Comparison of ENCODE assay signal across 20 mouse cellular contexts in the genomic region with DNA sequence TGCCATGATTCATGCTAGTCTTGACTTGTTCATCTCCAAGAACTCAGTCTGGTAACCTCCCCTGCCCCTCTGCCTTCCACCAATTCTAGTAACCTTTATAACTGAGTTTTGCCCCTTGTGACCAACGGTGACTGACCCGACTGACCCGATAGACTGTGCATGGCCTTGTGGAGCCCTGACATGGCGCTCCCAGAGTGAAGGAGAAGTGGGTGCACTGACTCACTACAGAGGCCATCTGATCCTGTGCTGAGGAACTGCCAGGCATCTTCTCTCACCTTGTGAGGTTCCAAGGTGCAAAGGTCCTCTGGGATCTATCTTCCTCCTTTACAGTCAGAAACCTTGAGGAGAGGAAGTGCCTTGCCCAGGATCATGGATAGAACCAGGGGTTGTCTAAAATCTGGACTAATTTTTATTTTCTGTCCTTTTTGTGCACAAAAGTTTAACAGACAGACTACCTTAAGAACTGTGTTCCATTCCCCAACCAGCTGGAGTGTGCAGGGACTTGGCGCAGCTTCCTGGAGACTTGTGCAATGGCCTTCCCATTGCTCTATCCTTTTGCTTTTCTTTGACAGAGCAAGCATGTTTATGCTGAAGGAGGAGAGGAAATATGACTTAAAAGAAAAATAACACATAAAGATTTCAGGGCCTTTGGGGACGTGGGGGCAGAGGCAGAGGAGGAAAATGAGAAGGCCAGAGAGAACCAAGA. TPM values are rescaled to one million over a fixed set of nuclear protein-coding genes. Genes with fewer than 3 reads are reported as not detected.
DNase-seq lines count a peak whose midpoint lies in the region; ATAC-seq lines count a peak whose summit lies in the region.
"Had no signal": no experiment of that assay in that cellular context is flagged by ENCODE, and none has a peak within 500 bp of the region (broad histone marks: within the 10 kb centered on the region; RNA-seq: fewer than 3 reads in every experiment).

No protein-coding gene starts in this region.

- 0 out of 2 replicates have a peak, but pooled peaks cover 2% of the 10 kb centered on the region for H3K36me3 ChIP-seq in lung, embryonic 16.5 days (ENCODE audit: control insufficient read depth, insufficient read depth, low read length)
- H3K36me3 ChIP-seq in midbrain, embryonic 11.5 days (ENCODE audit: control insufficient read depth, insufficient read depth, low read length), result no peaks in the 10 kb centered on the region
- no peaks in the 10 kb centered on the region for H3K36me3 ChIP-seq in midbrain, embryonic 14.5 days (ENCODE audit: control insufficient read depth, insufficient read depth, low read length)
- H3K36me3 ChIP-seq: embryonic facial prominence, embryonic 12.5 days had no signal

- intact Hi-C loops in left cerebral cortex, postnatal 4 days (cut with DNase I), result no loop called here

- H3K9ac ChIP-seq in lung, embryonic 16.5 days (ENCODE audit: low read length), result no peak overlapping the region
- H3K9ac ChIP-seq in midbrain, embryonic 11.5 days (ENCODE audit: low read length), result no peak overlapping the region
- no peak overlapping the region for H3K9ac ChIP-seq in midbrain, embryonic 14.5 days (replicated peaks; ENCODE audit: low read length)
- H3K9ac ChIP-seq: embryonic facial prominence, embryonic 12.5 days; embryonic facial prominence, embryonic 15.5 days; forebrain, postnatal 0 days; heart, embryonic 13.5 days; hindbrain, embryonic 14.5 days had no signal

- H3K4me1 ChIP-seq in lung, embryonic 16.5 days (replicated peaks; ENCODE audit: control insufficient read depth, insufficient read depth, low read length), result no peaks in the 10 kb centered on the region; the same call in 1 of the 2 replicates
- no peaks in the 10 kb centered on the region for H3K4me1 ChIP-seq in midbrain, embryonic 11.5 days (ENCODE audit: control insufficient read depth, insufficient read depth, low read length)
- no peaks in the 10 kb centered on the region for H3K4me1 ChIP-seq in midbrain, embryonic 14.5 days (ENCODE audit: control insufficient read depth, insufficient read depth, low read length)
- H3K4me1 ChIP-seq: embryonic facial prominence, embryonic 12.5 days; embryonic facial prominence, embryonic 15.5 days; heart, embryonic 10.5 days had no signal

- WGBS in lung, embryonic 16.5 days, result 88% methylated on average over 6 of the region's 6 CpGs
- 95% methylated on average over 6 of the region's 6 CpGs for WGBS in midbrain, embryonic 11.5 days
- WGBS in midbrain, embryonic 14.5 days, result 96% methylated on average over 6 of the region's 6 CpGs

- peak; percentile 49; the same call in 1 of the 2 replicates for ATAC-seq in lung, embryonic 16.5 days (ENCODE audit: low read depth)
- no peak for ATAC-seq in midbrain, embryonic 11.5 days (ENCODE audit: low FRiP score)
- no peak for ATAC-seq in midbrain, embryonic 14.5 days (ENCODE audit: low FRiP score, low TSS enrichment)
- ATAC-seq: forebrain, embryonic 14.5 days; forebrain, postnatal 0 days had no signal

- no peak overlapping the region for H3K4me3 ChIP-seq in lung, embryonic 16.5 days (ENCODE audit: low read length)
- H3K4me3 ChIP-seq in midbrain, embryonic 11.5 days (ENCODE audit: low read depth, low read length), result no peak overlapping the region
- no peak overlapping the region for H3K4me3 ChIP-seq in midbrain, embryonic 14.5 days (replicated peaks; ENCODE audit: low read depth, low read length)
- H3K4me3 ChIP-seq: embryonic facial prominence, embryonic 12.5 days; embryonic facial prominence, embryonic 15.5 days; gastrocnemius, adult 2 months; heart, adult 2 months; heart, embryonic 10.5 days; heart, embryonic 13.5 days had no signal

- peaks cover 2% of the 10 kb centered on the region; the same call in 1 of the 2 replicates for H3K9me3 ChIP-seq in lung, embryonic 16.5 days (ENCODE audit: control insufficient read depth, low read length)
- no peaks in the 10 kb centered on the region for H3K9me3 ChIP-seq in midbrain, embryonic 11.5 days (ENCODE audit: control insufficient read depth, low read length)
- 0 out of 2 replicates have a peak, but pooled peaks cover 2% of the 10 kb centered on the region for H3K9me3 ChIP-seq in midbrain, embryonic 14.5 days (ENCODE audit: control insufficient read depth, low read length)
- H3K9me3 ChIP-seq: embryonic facial prominence, embryonic 15.5 days; heart, embryonic 10.5 days had no signal

- no peak overlapping the region for H3K27ac ChIP-seq in lung, embryonic 16.5 days (ENCODE audit: low read length)
- no peak overlapping the region for H3K27ac ChIP-seq in midbrain, embryonic 11.5 days (ENCODE audit: low read depth, low read length)
- no peak overlapping the region for H3K27ac ChIP-seq in midbrain, embryonic 14.5 days (replicated peaks; ENCODE audit: low read depth, low read length)
- H3K27ac ChIP-seq: embryonic facial prominence, embryonic 12.5 days; embryonic facial prominence, embryonic 15.5 days; gastrocnemius, adult 2 months; heart, adult 2 months; heart, embryonic 10.5 days; heart, embryonic 13.5 days; hindbrain, embryonic 14.5 days had no signal

- H3K27me3 ChIP-seq in lung, embryonic 16.5 days (ENCODE audit: control insufficient read depth, insufficient read depth, low read depth, low read length), result no peaks in the 10 kb centered on the region
- no peaks in the 10 kb centered on the region for H3K27me3 ChIP-seq in midbrain, embryonic 11.5 days (ENCODE audit: control insufficient read depth, insufficient read depth, low read length)
- H3K27me3 ChIP-seq in midbrain, embryonic 14.5 days (ENCODE audit: control insufficient read depth, insufficient read depth, low read length), result no peaks in the 10 kb centered on the region
- H3K27me3 ChIP-seq: embryonic facial prominence, embryonic 12.5 days; embryonic facial prominence, embryonic 15.5 days; heart, embryonic 13.5 days; Patski had no signal

- peak; percentile 49 for DNase-seq in heart, adult 11 months
- DNase-seq in heart, adult 18-20 months, result no peak
- no peak for DNase-seq in lung, postnatal 25 days (ENCODE audit: low spot score)
- peak; percentile 64 for DNase-seq in midbrain, embryonic 11.5 days (ENCODE audit: low spot score, missing footprints)
- DNase-seq in midbrain, embryonic 14.5 days, result no peak
- DNase-seq in left cerebral cortex, postnatal 4 days, result no peak
- DNase-seq: cerebellum, adult 11 months; cerebellum, adult 2 months; cerebellum, adult 9-11 months; forebrain, postnatal 0 days; gastrocnemius, adult 2 months had no signal

- H3K4me2 ChIP-seq in lung, embryonic 16.5 days (ENCODE audit: low read depth, low read length), result no peak overlapping the region
- no peak overlapping the region for H3K4me2 ChIP-seq in midbrain, embryonic 11.5 days
- no peak overlapping the region for H3K4me2 ChIP-seq in midbrain, embryonic 14.5 days (ENCODE audit: low read length)
- H3K4me2 ChIP-seq: embryonic facial prominence, embryonic 12.5 days; embryonic facial prominence, embryonic 15.5 days; heart, embryonic 13.5 days; hindbrain, embryonic 14.5 days had no signal

RNA-seq across cellular contexts. Expression of a gene that starts 49.8 kb away (rescaled TPM):
- 100 to 1,000 TPM; 157 to 168 TPM for total RNA-seq in heart, adult 18-20 months (2021)
- 66.2 and 67.7 TPM in 2 replicates for polyA plus RNA-seq in lung, embryonic 16.5 days (2015; fragmentation: Nextera tagmentation; extraction: Ambion mirVana)
- polyA plus RNA-seq in midbrain, embryonic 11.5 days (2014; fragmentation: Nextera tagmentation; extraction: Ambion mirVana), result 40.8 and 49.3 TPM in 2 replicates
- 8.8 and 15.8 TPM in 2 replicates for polyA plus RNA-seq in midbrain, embryonic 14.5 days (2014; fragmentation: Nextera tagmentation; extraction: Ambion mirVana)
- 10 to 100 TPM; 12.3 to 12.5 TPM for total RNA-seq in left cerebral cortex, postnatal 4 days (2021)

Comparison
In these comparisons a context has a peak if more than half of its experiments do, and no peak if none do; other contexts are left out.
1. DNase-seq: peak in heart, adult 11 months (single experiment) and midbrain, embryonic 11.5 days (single experiment); none in heart, adult 18-20 months (0 of 2), lung, postnatal 25 days (single experiment), midbrain, embryonic 14.5 days (single experiment) and left cerebral cortex, postnatal 4 days (single experiment).